Mouse (Mus musculus): ENCODE results near the gene E130208F15Rik. TPM values are rescaled to one million over a fixed set of nuclear protein-coding genes. Genes with fewer than 3 reads are reported as not detected.

Gene E130208F15Rik
- total and polyA plus RNA-seq, 2 experiments from 2014 or later: 0.05 TPM; not detected in 1

DNA sequence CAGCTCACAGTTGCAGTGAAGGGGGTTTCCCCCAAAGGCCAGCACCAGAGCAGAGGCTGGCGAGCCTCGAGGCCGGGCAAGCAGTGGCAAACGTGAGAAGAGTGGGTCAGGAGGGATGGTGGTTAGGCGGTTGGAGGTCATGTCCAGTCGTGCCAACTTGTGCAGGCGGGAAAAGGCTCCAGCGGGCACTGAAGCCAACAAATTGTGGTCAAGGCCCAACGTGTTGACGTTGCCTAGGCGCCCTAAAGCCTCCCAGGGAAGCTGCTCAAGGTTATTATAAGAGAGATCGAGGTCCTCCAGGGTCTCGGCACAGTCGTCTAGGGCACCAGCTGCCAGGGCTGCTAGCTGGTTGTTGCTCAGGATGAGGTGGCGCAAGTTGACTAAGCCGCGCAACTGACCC lies 38.5 kb downstream of the E130208F15Rik start:
- Histone ChIP-seq H3K9me3 (ENCODE audit: low read length) (no peaks in the 10 kb centered on the region), H3K27me3 (ENCODE audit: insufficient read depth, low read length) (no peaks in the 10 kb centered on the region), H3K4me1 (ENCODE audit: insufficient read depth, low read length) (peaks cover 23% of the 10 kb centered on the region; the same call in 1 of the 2 replicates), H3K36me3 (ENCODE audit: insufficient read depth, low read length) (peaks cover 36% of the 10 kb centered on the region), H3K4me2 (ENCODE audit: low read depth, low read length, poor library complexity, severe bottlenecking) (0 out of 2 replicates have a peak overlapping the region, but pooled peaks have one; percentile 86), H3K27ac (ENCODE audit: low read depth, low read length) (no peak overlapping the region), H3K9ac (replicated peaks; ENCODE audit: low read length, poor library complexity, severe bottlenecking) (no peak overlapping the region), H3K4me3 (ENCODE audit: low read depth, low read length) (no peak overlapping the region)
- 92% methylated on average over 17 of the region's 17 CpGs for WGBS
- ATAC-seq (ENCODE audit: low FRiP score) (no peak), DNase-seq (ENCODE audit: low spot score) (no peak)
- no peak for TF ChIP-seq CTCF (IDR thresholded peaks at IDR 0.05)

DNA sequence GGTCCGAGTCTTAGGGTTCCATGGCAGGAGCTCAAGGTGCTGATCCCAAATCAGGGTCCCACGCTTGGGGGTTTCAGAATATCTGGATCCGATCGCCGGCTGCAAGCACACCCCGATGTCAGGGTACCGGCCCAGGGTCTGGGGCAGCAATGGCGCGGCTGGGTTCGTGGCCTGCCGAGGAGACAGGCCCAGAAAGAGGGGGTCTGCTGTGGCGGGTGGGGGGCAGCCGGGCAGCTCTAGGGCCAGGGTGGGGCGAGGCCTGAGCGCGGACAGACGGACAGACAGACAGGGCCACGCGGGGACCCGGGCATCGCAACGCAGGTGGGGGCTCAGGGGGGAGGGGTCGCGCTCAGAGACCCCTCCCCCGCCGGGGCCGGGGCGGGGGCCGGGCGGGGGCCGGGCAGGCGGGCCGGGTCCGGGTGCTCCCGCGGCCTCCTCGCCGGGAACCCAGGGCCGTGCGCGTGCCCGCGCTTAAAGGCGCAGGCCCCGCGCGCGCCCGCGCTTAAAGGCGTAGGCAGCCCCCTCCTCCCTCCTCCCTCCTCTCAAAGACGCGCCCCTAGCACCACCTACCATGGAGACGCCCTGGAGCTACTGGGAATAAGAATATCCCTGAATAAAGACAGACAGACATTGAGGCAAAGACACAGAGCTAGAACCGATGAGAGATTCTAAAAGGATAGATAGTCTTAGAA lies 41.3 kb downstream of the E130208F15Rik start, which contains the start of gene Lrfn3:
TSS of gene Lrfn3 (minus strand) at position 121 of the 692 bp plus-strand sequence.
- ATAC-seq (ENCODE audit: low FRiP score): peak; percentile 55; the same call in 1 of the 2 replicates
- peak within 1 kb of the TSS; percentile 76 for H3K27ac ChIP-seq (ENCODE audit: low read depth, low read length)
- 0 out of 2 replicates have a peak, but pooled peaks cover 3% of the 10 kb centered on the region for H3K27me3 ChIP-seq (ENCODE audit: insufficient read depth, low read length)
- H3K9ac ChIP-seq (replicated peaks; ENCODE audit: low read length, poor library complexity, severe bottlenecking): peak within 1 kb of the TSS; percentile 97
- H3K36me3 ChIP-seq (ENCODE audit: insufficient read depth, low read length): peaks cover 16% of the 10 kb centered on the region
- WGBS: 2% methylated on average over 40 of the region's 55 CpGs
- peaks cover 23% of the 10 kb centered on the region; the same call in 1 of the 2 replicates for H3K4me1 ChIP-seq (ENCODE audit: insufficient read depth, low read length)
- no peaks in the 10 kb centered on the region for H3K9me3 ChIP-seq (ENCODE audit: low read length)
- no peak for TF ChIP-seq CTCF (IDR thresholded peaks at IDR 0.05)
- peak within 1 kb of the TSS; percentile 80 for H3K4me3 ChIP-seq (ENCODE audit: low read depth, low read length)
- peak within 1 kb of the TSS; percentile 86 for H3K4me2 ChIP-seq (ENCODE audit: low read depth, low read length, poor library complexity, severe bottlenecking)
- DNase-seq (ENCODE audit: low spot score): peak; percentile 93

DNA sequence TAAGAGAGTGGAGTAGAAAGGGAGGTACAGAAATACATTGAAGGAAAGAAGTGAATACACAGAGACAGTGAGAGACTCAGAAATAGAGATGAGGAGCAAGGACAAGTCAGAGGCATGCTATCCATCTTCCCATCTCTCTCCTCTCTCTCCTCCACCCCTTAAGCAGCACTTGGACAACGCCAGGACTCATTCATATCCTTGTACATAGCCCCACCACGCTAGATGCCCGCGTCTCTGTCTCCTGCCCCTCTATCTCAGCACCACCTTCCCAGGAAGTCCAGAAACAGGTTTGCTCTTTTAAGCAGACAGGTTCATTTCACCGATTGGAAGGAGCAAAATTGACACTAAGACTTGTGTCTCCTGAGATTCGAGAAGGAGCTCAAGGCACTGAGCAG lies 41.8 kb downstream of the E130208F15Rik start:
- H3K27me3 ChIP-seq (ENCODE audit: insufficient read depth, low read length): 0 out of 2 replicates have a peak, but pooled peaks cover 3% of the 10 kb centered on the region
- peak overlapping the region; percentile 80 for H3K4me3 ChIP-seq (ENCODE audit: low read depth, low read length)
- peak overlapping the region; percentile 76 for H3K27ac ChIP-seq (ENCODE audit: low read depth, low read length)
- peak; percentile 17; the same call in 1 of the 2 replicates for ATAC-seq (ENCODE audit: low FRiP score)
- H3K4me2 ChIP-seq (ENCODE audit: low read depth, low read length, poor library complexity, severe bottlenecking): peak overlapping the region; percentile 86
- WGBS: 49% methylated on average over 6 of the region's 6 CpGs
- H3K9me3 ChIP-seq (ENCODE audit: low read length): no peaks in the 10 kb centered on the region
- H3K36me3 ChIP-seq (ENCODE audit: insufficient read depth, low read length): peaks cover 13% of the 10 kb centered on the region
- H3K9ac ChIP-seq (replicated peaks; ENCODE audit: low read length, poor library complexity, severe bottlenecking): peak overlapping the region; percentile 97
- H3K4me1 ChIP-seq (ENCODE audit: insufficient read depth, low read length): peaks cover 23% of the 10 kb centered on the region; the same call in 1 of the 2 replicates
- TF ChIP-seq CTCF (IDR thresholded peaks at IDR 0.05): no peak
- no peak for DNase-seq (ENCODE audit: low spot score)

DNA sequence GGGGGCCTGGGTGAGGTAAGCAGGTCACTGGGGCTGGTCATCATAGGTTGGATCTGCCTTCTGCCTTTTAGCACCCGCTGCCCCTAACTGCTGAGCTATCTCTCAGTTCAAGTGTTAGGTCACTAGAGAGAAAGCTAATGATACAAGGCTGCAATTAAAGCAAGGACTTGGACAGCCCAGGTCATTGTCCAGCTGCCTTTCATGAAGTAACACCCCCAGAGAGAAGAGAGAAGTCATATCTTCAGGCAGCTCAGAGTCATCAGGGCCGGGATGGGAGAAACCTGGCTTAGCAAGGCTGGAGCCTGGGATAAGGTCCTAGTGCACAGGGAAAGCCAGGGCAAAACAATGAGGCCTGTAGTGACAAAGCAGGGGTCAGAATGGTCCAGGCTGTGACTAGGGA lies 45.9 kb downstream of the E130208F15Rik start:
- ATAC-seq (ENCODE audit: low FRiP score): no peak
- H3K36me3 ChIP-seq (ENCODE audit: insufficient read depth, low read length): no peaks in the 10 kb centered on the region
- H3K4me1 ChIP-seq (ENCODE audit: insufficient read depth, low read length): peaks cover 9% of the 10 kb centered on the region; the same call in 1 of the 2 replicates
- H3K27ac ChIP-seq (ENCODE audit: low read depth, low read length): no peak overlapping the region
- no peak overlapping the region for H3K4me3 ChIP-seq (ENCODE audit: low read depth, low read length)
- no peak overlapping the region for H3K4me2 ChIP-seq (ENCODE audit: low read depth, low read length, poor library complexity, severe bottlenecking)
- H3K9ac ChIP-seq (replicated peaks; ENCODE audit: low read length, poor library complexity, severe bottlenecking): no peak overlapping the region
- DNase-seq (ENCODE audit: low spot score): no peak
- H3K27me3 ChIP-seq (ENCODE audit: insufficient read depth, low read length): 0 out of 2 replicates have a peak, but pooled peaks cover 3% of the 10 kb centered on the region
- TF ChIP-seq CTCF (IDR thresholded peaks at IDR 0.05): no peak
- WGBS: 79% methylated on average over 2 of the region's 2 CpGs
- H3K9me3 ChIP-seq (ENCODE audit: low read length): no peaks in the 10 kb centered on the region

Other genes starting within 250 kb of the E130208F15Rik start
Only the 30 nearest of the 33 such genes appear.
- gene Gm26920, start 231.3 kb upstream of the E130208F15Rik start, total RNA-seq (2014; rRNA removed): not detected in 2 replicates
- 0.63 and 1.3 TPM in 2 replicates for gene Gm26920, start 231.3 kb upstream of the E130208F15Rik start, polyA plus RNA-seq (2015; fragmentation: Nextera tagmentation; extraction: Ambion mirVana)
- 0.93 and 3.8 TPM in 2 replicates for gene Zfp566, start 231.2 kb upstream of the E130208F15Rik start, total RNA-seq (2014; rRNA removed)
- 16.2 and 18.0 TPM in 2 replicates for gene Zfp566, start 231.2 kb upstream of the E130208F15Rik start, polyA plus RNA-seq (2015; fragmentation: Nextera tagmentation; extraction: Ambion mirVana)
- 39.4 and 47.4 TPM in 2 replicates for gene Zfp260, start 227.0 kb upstream of the E130208F15Rik start, total RNA-seq (2014; rRNA removed)
- 43.6 and 44.4 TPM in 2 replicates for gene Zfp260, start 227.0 kb upstream of the E130208F15Rik start, polyA plus RNA-seq (2015; fragmentation: Nextera tagmentation; extraction: Ambion mirVana)
- 23.0 and 24.7 TPM in 2 replicates for gene Zfp382, start 199.8 kb upstream of the E130208F15Rik start, total RNA-seq (2014; rRNA removed)
- gene Zfp382, start 199.8 kb upstream of the E130208F15Rik start, polyA plus RNA-seq (2015; fragmentation: Nextera tagmentation; extraction: Ambion mirVana): 14.5 and 14.7 TPM in 2 replicates
- 49.8 and 52.1 TPM in 2 replicates for gene Zfp146, start 152.0 kb upstream of the E130208F15Rik start, total RNA-seq (2014; rRNA removed)
- gene Zfp146, start 152.0 kb upstream of the E130208F15Rik start, polyA plus RNA-seq (2015; fragmentation: Nextera tagmentation; extraction: Ambion mirVana): 5.9 and 7.2 TPM in 2 replicates
- gene Cox7a1, start 137.6 kb upstream of the E130208F15Rik start, total RNA-seq (2014; rRNA removed): not detected in 2 replicates
- 7.3 and 8.8 TPM in 2 replicates for gene Cox7a1, start 137.6 kb upstream of the E130208F15Rik start, polyA plus RNA-seq (2015; fragmentation: Nextera tagmentation; extraction: Ambion mirVana)
- gene Capns1, start 122.9 kb upstream of the E130208F15Rik start, total RNA-seq (2014; rRNA removed): 201 and 272 TPM in 2 replicates
- gene Capns1, start 122.9 kb upstream of the E130208F15Rik start, polyA plus RNA-seq (2015; fragmentation: Nextera tagmentation; extraction: Ambion mirVana): 58.0 and 62.4 TPM in 2 replicates
- 93.3 and 126 TPM in 2 replicates for gene Polr2i, start 89.8 kb upstream of the E130208F15Rik start, total RNA-seq (2014; rRNA removed)
- 190 and 196 TPM in 2 replicates for gene Polr2i, start 89.8 kb upstream of the E130208F15Rik start, polyA plus RNA-seq (2015; fragmentation: Nextera tagmentation; extraction: Ambion mirVana)
- 127 and 149 TPM in 2 replicates for gene Tbcb, start 89.5 kb upstream of the E130208F15Rik start, total RNA-seq (2014; rRNA removed)
- 483 and 527 TPM in 2 replicates for gene Tbcb, start 89.5 kb upstream of the E130208F15Rik start, polyA plus RNA-seq (2015; fragmentation: Nextera tagmentation; extraction: Ambion mirVana)
- gene Ovol3, start 86.0 kb upstream of the E130208F15Rik start, total RNA-seq (2014; rRNA removed): not detected in 2 replicates
- gene Ovol3, start 86.0 kb upstream of the E130208F15Rik start, polyA plus RNA-seq (2015; fragmentation: Nextera tagmentation; extraction: Ambion mirVana): not detected in 2 replicates
- 0.71 TPM in 1 of 2 replicates, not detected in the other for gene Thap8, start 41.6 kb upstream of the E130208F15Rik start, total RNA-seq (2014; rRNA removed)
- 0.38 and 0.57 TPM in 2 replicates for gene Thap8, start 41.6 kb upstream of the E130208F15Rik start, polyA plus RNA-seq (2015; fragmentation: Nextera tagmentation; extraction: Ambion mirVana)
- gene Wdr62, start 41.3 kb upstream of the E130208F15Rik start, total RNA-seq (2014; rRNA removed): 1.7 and 24.3 TPM in 2 replicates
- gene Wdr62, start 41.3 kb upstream of the E130208F15Rik start, polyA plus RNA-seq (2015; fragmentation: Nextera tagmentation; extraction: Ambion mirVana): 3.3 and 4.1 TPM in 2 replicates
- gene Clip3, start 30.0 kb upstream of the E130208F15Rik start, total RNA-seq (2014; rRNA removed): 140 and 197 TPM in 2 replicates
- gene Clip3, start 30.0 kb upstream of the E130208F15Rik start, polyA plus RNA-seq (2015; fragmentation: Nextera tagmentation; extraction: Ambion mirVana): 144 and 155 TPM in 2 replicates
- 76.1 and 121 TPM in 2 replicates for gene Alkbh6, start 13.0 kb upstream of the E130208F15Rik start, total RNA-seq (2014; rRNA removed)
- 129 and 140 TPM in 2 replicates for gene Alkbh6, start 13.0 kb upstream of the E130208F15Rik start, polyA plus RNA-seq (2015; fragmentation: Nextera tagmentation; extraction: Ambion mirVana)
- 7.3 and 14.1 TPM in 2 replicates for gene Syne4, start 6.9 kb upstream of the E130208F15Rik start, total RNA-seq (2014; rRNA removed)
- 11.7 and 13.6 TPM in 2 replicates for gene Syne4, start 6.9 kb upstream of the E130208F15Rik start, polyA plus RNA-seq (2015; fragmentation: Nextera tagmentation; extraction: Ambion mirVana)
- 11.5 and 14.7 TPM in 2 replicates for gene Sdhaf1, start 2.2 kb downstream of the E130208F15Rik start, total RNA-seq (2014; rRNA removed)
- gene Sdhaf1, start 2.2 kb downstream of the E130208F15Rik start, polyA plus RNA-seq (2015; fragmentation: Nextera tagmentation; extraction: Ambion mirVana): 16.5 and 16.8 TPM in 2 replicates
- 44.8 and 47.5 TPM in 2 replicates for gene Lrfn3, start 41.0 kb downstream of the E130208F15Rik start, total RNA-seq (2014; rRNA removed)
- 22.1 and 24.8 TPM in 2 replicates for gene Lrfn3, start 41.0 kb downstream of the E130208F15Rik start, polyA plus RNA-seq (2015; fragmentation: Nextera tagmentation; extraction: Ambion mirVana)
- 20.6 and 23.5 TPM in 2 replicates for gene Tyrobp, start 92.0 kb downstream of the E130208F15Rik start, total RNA-seq (2014; rRNA removed)
- gene Tyrobp, start 92.0 kb downstream of the E130208F15Rik start, polyA plus RNA-seq (2015; fragmentation: Nextera tagmentation; extraction: Ambion mirVana): 43.7 and 46.5 TPM in 2 replicates
- not detected in 2 replicates for gene Hcst, start 98.1 kb downstream of the E130208F15Rik start, total RNA-seq (2014; rRNA removed)
- gene Hcst, start 98.1 kb downstream of the E130208F15Rik start, polyA plus RNA-seq (2015; fragmentation: Nextera tagmentation; extraction: Ambion mirVana): 0.54 and 0.76 TPM in 2 replicates
- 2.1 and 2.2 TPM in 2 replicates for gene Nfkbid, start 100.0 kb downstream of the E130208F15Rik start, total RNA-seq (2014; rRNA removed)
- 2.2 and 2.8 TPM in 2 replicates for gene Nfkbid, start 100.0 kb downstream of the E130208F15Rik start, polyA plus RNA-seq (2015; fragmentation: Nextera tagmentation; extraction: Ambion mirVana)
- 923 and 924 TPM in 2 replicates for gene Aplp1, start 123.8 kb downstream of the E130208F15Rik start, total RNA-seq (2014; rRNA removed)
- 811 and 814 TPM in 2 replicates for gene Aplp1, start 123.8 kb downstream of the E130208F15Rik start, polyA plus RNA-seq (2015; fragmentation: Nextera tagmentation; extraction: Ambion mirVana)
- 0.99 and 4.9 TPM in 2 replicates for gene Kirrel2, start 135.9 kb downstream of the E130208F15Rik start, total RNA-seq (2014; rRNA removed)
- 0.32 and 0.43 TPM in 2 replicates for gene Kirrel2, start 135.9 kb downstream of the E130208F15Rik start, polyA plus RNA-seq (2015; fragmentation: Nextera tagmentation; extraction: Ambion mirVana)
- gene Nphs1, start 136.6 kb downstream of the E130208F15Rik start, total RNA-seq (2014; rRNA removed): 0.33 TPM in 1 of 2 replicates, not detected in the other
- gene Nphs1, start 136.6 kb downstream of the E130208F15Rik start, polyA plus RNA-seq (2015; fragmentation: Nextera tagmentation; extraction: Ambion mirVana): 0.11 TPM in 1 of 2 replicates, not detected in the other
- gene Prodh2, start 171.9 kb downstream of the E130208F15Rik start, total RNA-seq (2014; rRNA removed): not detected in 2 replicates
- not detected in 2 replicates for gene Prodh2, start 171.9 kb downstream of the E130208F15Rik start, polyA plus RNA-seq (2015; fragmentation: Nextera tagmentation; extraction: Ambion mirVana)
- gene Arhgap33, start 213.3 kb downstream of the E130208F15Rik start, total RNA-seq (2014; rRNA removed): 67.0 and 68.2 TPM in 2 replicates
- 113 TPM in 2 replicates for gene Arhgap33, start 213.3 kb downstream of the E130208F15Rik start, polyA plus RNA-seq (2015; fragmentation: Nextera tagmentation; extraction: Ambion mirVana)
- gene Hspb6, start 230.4 kb downstream of the E130208F15Rik start, total RNA-seq (2014; rRNA removed): 5.9 and 6.2 TPM in 2 replicates
- gene Hspb6, start 230.4 kb downstream of the E130208F15Rik start, polyA plus RNA-seq (2015; fragmentation: Nextera tagmentation; extraction: Ambion mirVana): 13.4 and 13.5 TPM in 2 replicates
- 15.2 and 23.3 TPM in 2 replicates for gene Proser3, start 230.6 kb downstream of the E130208F15Rik start, total RNA-seq (2014; rRNA removed)
- 3.3 and 3.4 TPM in 2 replicates for gene Proser3, start 230.6 kb downstream of the E130208F15Rik start, polyA plus RNA-seq (2015; fragmentation: Nextera tagmentation; extraction: Ambion mirVana)
- 15.7 and 32.0 TPM in 2 replicates for gene Lin37, start 238.1 kb downstream of the E130208F15Rik start, total RNA-seq (2014; rRNA removed)
- gene Lin37, start 238.1 kb downstream of the E130208F15Rik start, polyA plus RNA-seq (2015; fragmentation: Nextera tagmentation; extraction: Ambion mirVana): 53.5 and 54.1 TPM in 2 replicates
- 54.7 and 64.2 TPM in 2 replicates for gene U2af1l4, start 241.6 kb downstream of the E130208F15Rik start, total RNA-seq (2014; rRNA removed)
- gene U2af1l4, start 241.6 kb downstream of the E130208F15Rik start, polyA plus RNA-seq (2015; fragmentation: Nextera tagmentation; extraction: Ambion mirVana): 96.4 and 97.0 TPM in 2 replicates
- 6.0 and 8.4 TPM in 2 replicates for gene Gm49396, start 241.6 kb downstream of the E130208F15Rik start, total RNA-seq (2014; rRNA removed)
- gene Gm49396, start 241.6 kb downstream of the E130208F15Rik start, polyA plus RNA-seq (2015; fragmentation: Nextera tagmentation; extraction: Ambion mirVana): 4.9 and 7.2 TPM in 2 replicates